Mouse (Mus musculus) heart, embryonic 14.5 days (tissue): ENCODE results near the gene Ncor2. TPM values are rescaled to one million over a fixed set of nuclear protein-coding genes. Genes with fewer than 3 reads are reported as not detected.

Experiments used
- ATAC-seq: fragments of 200-750 bp; cut with Nextera tagmentation; 2 replicates; pipeline ENCODE4 v1.8.0; 2017; ENCODE audit warnings: low read depth, moderate TSS enrichment; ENCODE audit not compliant: insufficient number of reproducible peaks, insufficient read depth, low FRiP score
- H3K27ac ChIP-seq, 2 experiments: fragments of 200-500 bp in 1 of 2; fragments of 300-500 bp in 1 of 2; sonication (generic) in 1 of 2; replicated peaks in 1 of 2; 2 replicates each; pipeline ENCODE4 v1.5.1; 2012 to 2014; ENCODE audit warnings: low read depth in 2 of 2, low read length in 2 of 2, control low read depth in 1 of 2, mild to moderate bottlenecking in 1 of 2, mixed read lengths in 1 of 2; ENCODE audit not compliant: control insufficient read depth in 1 of 2, insufficient read depth in 1 of 2
- H3K27me3 ChIP-seq: fragments of 300-500 bp; sonication (generic); 2 replicates; pipeline ENCODE4 v1.6.1; 2014; ENCODE audit warnings: mild to moderate bottlenecking, low read length, control low read depth; ENCODE audit not compliant: control insufficient read depth, insufficient read depth
- H3K36me3 ChIP-seq: fragments of 300-500 bp; sonication (generic); 2 replicates; pipeline ENCODE4 v1.6.1; 2014; ENCODE audit warnings: mild to moderate bottlenecking, control low read depth, low read length, mixed read lengths; ENCODE audit not compliant: control insufficient read depth, insufficient read depth
- H3K4me1 ChIP-seq, 2 experiments: fragments of 200-500 bp in 1 of 2; fragments of 300-500 bp in 1 of 2; sonication (generic) in 1 of 2; 2 replicates each; pipeline ENCODE4 v1.6.1; 2012 to 2014; ENCODE audit warnings: low read length in 2 of 2, control low read depth in 1 of 2, mixed read lengths in 1 of 2; ENCODE audit not compliant: control insufficient read depth in 2 of 2, insufficient read depth in 2 of 2
- H3K4me2 ChIP-seq: fragments of 300-500 bp; sonication (generic); 2 replicates; pipeline ENCODE4 v1.6.1; 2014; ENCODE audit warnings: mild to moderate bottlenecking, low read length
- H3K4me3 ChIP-seq, 2 experiments: fragments of 200-500 bp in 1 of 2; fragments of 300-500 bp in 1 of 2; sonication (generic) in 1 of 2; 2 replicates each; pipeline ENCODE4 v1.5.1; 2012 to 2014; ENCODE audit warnings: low read length in 2 of 2, mild to moderate bottlenecking in 2 of 2, control low read depth in 1 of 2, low read depth in 1 of 2, moderate library complexity in 1 of 2; ENCODE audit not compliant: control insufficient read depth in 1 of 2, insufficient read depth in 1 of 2
- H3K9ac ChIP-seq: fragments of 300-500 bp; sonication (generic); 2 replicates; pipeline ENCODE4 v1.6.1; 2014; ENCODE audit warnings: mild to moderate bottlenecking, low read length
- H3K9me3 ChIP-seq: fragments of 300-500 bp; sonication (generic); 2 replicates; pipeline ENCODE4 v1.6.1; 2016; ENCODE audit warnings: low read length, control low read depth; ENCODE audit not compliant: control insufficient read depth
- WGBS: fragments of 180-500 bp; shearing (Covaris S2); extraction: QIAGEN DNeasy Blood & Tissue Kit; methylation state at CpG from one replicate; pipeline ENCODE4 v1.1.7; 2014; 5-methylcytosine and 5-hydroxymethylcytosine counted together
- polyA plus RNA-seq: library from polyadenylated mRNA; unstranded; fragments of >200 nt; fragmentation: Nextera tagmentation; extraction: Ambion mirVana; gene quantifications from 2 replicates; pipeline ENCODE4 v1.2.1, GENCODE M21; 2014

Ncor2 gene
- polyA plus RNA-seq, 1 experiment from 2014 or later, result 17.6 TPM

DNA sequence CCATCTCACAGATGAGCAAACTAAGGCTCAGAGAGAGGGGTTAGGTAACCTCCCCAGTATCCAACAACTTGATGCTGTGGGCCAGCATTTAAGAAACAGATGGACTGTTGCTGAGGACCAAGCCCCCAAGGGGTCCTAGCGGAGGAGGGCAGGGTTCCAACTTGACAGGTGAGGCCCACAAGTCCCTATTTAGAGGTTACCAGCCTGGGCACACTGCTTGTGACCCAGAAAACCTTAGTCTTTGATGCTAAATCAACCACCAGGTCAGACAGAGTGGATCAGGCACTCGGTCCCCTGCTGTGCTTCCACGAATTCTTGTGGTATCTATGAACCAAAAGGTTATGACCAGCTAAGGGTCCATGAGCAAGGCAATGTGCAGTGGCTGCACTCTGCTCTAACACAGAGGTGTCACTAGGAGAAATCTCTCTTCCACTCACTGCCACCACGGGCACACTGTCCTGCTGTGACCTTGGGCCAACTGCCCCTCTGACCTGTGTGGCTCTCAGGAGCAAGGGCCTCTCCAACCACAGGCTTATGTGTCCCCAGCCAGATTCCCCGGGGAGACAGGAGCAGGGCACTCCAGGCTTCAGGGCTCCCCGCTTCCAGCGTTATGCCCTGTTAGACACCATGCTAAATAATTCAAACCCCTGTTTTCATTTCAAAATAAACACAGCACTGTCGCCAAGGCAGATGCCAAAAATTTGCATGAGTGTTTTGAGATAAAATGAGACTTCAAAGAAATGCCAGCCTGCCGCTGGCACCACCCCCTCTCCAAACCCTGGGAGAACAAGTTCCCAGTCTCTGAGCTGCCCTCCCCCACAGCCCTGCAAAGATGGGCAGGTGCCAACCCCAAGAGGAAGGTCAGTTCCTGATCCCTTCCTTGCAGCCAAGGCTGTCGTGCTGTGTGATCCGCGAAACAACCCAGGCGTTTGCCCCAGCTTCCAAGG is 4.0 kb downstream of the Ncor2 start:
- no peaks in the 10 kb centered on the region for H3K9me3 ChIP-seq
- no peak for ATAC-seq
- H3K4me1 ChIP-seq, result peaks cover 60 to 75% of the 10 kb centered on the region in 2 experiments
- 39% methylated on average over 13 of the region's 13 CpGs for WGBS
- no peaks in the 10 kb centered on the region for H3K27me3 ChIP-seq
- H3K36me3 ChIP-seq, result no peaks in the 10 kb centered on the region
- no peak overlapping the region for H3K4me3 ChIP-seq
- peak overlapping the region; percentile 17 to 74; a peak in 2 of 4 replicates for H3K27ac ChIP-seq
- peak overlapping the region; percentile 14; the same call in 1 of the 2 replicates for H3K9ac ChIP-seq
- peak overlapping the region; percentile 35 for H3K4me2 ChIP-seq

DNA sequence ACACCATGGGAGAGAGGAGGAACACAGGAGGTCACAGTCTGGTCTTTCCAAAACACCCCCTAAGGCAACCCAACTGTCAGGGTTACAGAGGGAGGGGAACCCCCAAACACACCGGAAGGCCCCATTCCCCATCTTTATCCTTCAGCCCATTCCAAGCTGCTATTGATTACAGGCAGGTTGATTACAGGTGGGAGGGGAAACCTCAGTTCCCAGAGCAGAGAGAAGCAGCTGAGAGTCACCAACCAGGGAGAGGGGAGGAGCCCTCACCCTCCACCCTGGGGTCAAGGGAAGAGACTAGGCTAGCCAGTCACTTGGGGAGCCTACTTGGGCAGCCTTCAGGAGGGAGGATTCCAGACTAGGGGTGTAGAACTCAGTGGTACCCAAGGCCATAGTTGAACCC is 5.2 kb downstream of the Ncor2 start:
- Histone ChIP-seq H3K4me1 (peaks cover 53 to 74% of the 10 kb centered on the region in 2 experiments), H3K4me2 (no peak overlapping the region), H3K27ac (no peak overlapping the region), H3K9me3 (no peaks in the 10 kb centered on the region), H3K9ac (no peak overlapping the region), H3K4me3 (no peak overlapping the region), H3K36me3 (no peaks in the 10 kb centered on the region), H3K27me3 (no peaks in the 10 kb centered on the region)
- no peak for ATAC-seq
- 78% methylated on average over 1 of the region's 1 CpGs for WGBS

DNA sequence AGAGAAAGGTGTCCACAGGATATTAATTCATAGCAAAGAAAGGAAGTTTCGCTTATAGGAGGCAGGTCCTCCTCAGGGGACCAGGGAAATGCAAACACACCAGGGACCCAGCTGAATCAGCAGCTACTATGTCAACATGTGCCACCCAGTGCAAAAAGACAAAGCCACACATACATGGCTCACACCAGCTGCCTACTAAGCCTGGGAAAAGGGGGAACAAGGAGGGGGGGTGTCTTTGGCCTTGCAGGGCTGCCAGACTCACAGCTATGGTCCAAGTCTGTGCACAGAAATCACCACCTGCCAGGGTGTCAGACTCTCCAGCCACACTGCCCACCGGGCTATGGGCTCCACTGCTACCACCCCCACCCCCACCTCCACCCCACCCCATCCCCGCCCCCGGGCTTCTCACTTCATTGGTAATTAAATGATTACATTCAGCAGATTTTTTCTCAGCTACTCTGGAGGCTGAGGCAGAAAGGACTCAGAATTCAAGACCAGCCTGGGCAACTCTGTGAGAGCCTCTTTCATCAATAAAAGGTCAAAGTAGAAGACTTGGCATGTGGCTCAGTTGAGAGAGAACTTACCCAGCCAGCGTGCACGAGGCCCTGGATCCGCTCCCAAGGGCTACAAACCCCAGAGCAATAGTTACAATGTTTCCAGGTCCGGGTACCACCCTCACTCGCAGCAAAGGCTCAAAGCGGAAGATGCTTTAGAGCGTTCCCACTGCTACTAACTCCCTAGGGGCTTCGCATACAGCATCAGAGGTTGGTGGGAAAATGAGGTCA is 6.0 kb downstream of the Ncor2 start:
- Histone ChIP-seq H3K9ac (no peak overlapping the region), H3K36me3 (no peaks in the 10 kb centered on the region), H3K4me2 (no peak overlapping the region), H3K9me3 (no peaks in the 10 kb centered on the region), H3K4me1 (peaks cover 54 to 82% of the 10 kb centered on the region in 2 experiments), H3K27ac (no peak overlapping the region), H3K27me3 (no peaks in the 10 kb centered on the region), H3K4me3 (no peak overlapping the region)
- no peak for ATAC-seq
- WGBS, result 69% methylated on average over 12 of the region's 12 CpGs

DNA sequence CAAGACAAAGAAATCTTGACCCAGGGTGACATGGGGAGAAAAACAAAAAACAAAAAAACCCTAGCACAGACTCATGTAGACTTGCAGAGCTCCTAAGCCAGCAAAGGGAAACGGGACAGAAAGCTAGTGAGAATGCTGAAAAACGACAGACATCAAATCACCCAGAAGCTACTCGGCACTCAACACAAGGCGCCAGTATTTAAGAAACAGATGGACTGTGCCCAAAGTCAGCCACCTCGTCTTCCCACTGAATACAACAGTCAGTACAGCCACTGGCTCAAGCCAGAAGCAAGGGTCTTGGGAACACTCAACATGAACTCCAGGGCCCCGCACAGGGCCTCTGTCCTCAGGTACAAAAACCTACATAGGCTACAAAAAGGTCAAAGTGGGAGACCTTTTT is 7.8 kb downstream of the Ncor2 start:
- Histone ChIP-seq H3K27ac (no peak overlapping the region), H3K4me3 (no peak overlapping the region), H3K4me1 (peaks cover 58 to 87% of the 10 kb centered on the region in 2 experiments), H3K4me2 (no peak overlapping the region), H3K9ac (no peak overlapping the region), H3K27me3 (no peaks in the 10 kb centered on the region), H3K9me3 (no peaks in the 10 kb centered on the region), H3K36me3 (no peaks in the 10 kb centered on the region)
- ATAC-seq, result no peak
- 58% methylated on average over 6 of the region's 6 CpGs for WGBS

DNA sequence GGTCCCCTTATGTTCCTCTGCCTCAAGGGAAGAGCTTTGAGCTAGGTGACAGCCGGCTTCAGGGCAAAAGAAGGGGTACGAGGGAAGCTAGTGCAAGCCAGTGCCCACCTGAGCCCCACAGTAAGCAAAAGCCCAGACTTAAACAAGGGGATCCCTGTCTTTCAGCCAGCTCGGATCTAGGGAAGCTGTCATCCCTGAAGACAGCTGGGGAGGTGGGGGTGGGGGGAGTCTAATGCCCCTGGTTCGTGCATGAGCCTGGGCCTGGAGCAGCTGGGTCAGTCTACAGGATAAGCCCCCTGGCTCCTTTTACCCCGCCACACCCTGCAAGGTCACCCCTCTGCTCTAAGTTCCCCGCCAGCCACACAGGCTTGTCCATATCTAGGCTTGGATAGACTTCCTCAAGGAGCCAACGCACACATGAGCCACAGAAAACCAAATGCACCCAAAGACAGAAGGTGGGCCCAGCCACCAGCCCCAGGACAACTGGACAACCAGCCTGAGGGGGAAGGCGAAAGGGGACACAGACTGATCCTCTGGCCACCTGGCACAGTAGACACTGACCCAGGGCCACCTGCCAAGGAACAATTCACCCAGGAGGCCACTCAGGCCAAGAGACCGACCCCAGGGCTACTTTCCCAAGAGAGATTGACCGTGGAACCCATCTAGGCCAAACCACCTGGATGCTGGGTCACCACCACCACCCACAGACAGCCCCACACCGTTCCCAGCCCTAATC is 8.7 kb downstream of the Ncor2 start:
- Histone ChIP-seq H3K9me3 (no peaks in the 10 kb centered on the region), H3K4me1 (peaks cover 55 to 87% of the 10 kb centered on the region in 2 experiments), H3K9ac (no peak overlapping the region), H3K4me3 (no peak overlapping the region), H3K36me3 (no peaks in the 10 kb centered on the region), H3K27ac (no peak overlapping the region), H3K4me2 (no peak overlapping the region), H3K27me3 (no peaks in the 10 kb centered on the region)
- no peak for ATAC-seq
- 74% methylated on average over 11 of the region's 11 CpGs for WGBS

DNA sequence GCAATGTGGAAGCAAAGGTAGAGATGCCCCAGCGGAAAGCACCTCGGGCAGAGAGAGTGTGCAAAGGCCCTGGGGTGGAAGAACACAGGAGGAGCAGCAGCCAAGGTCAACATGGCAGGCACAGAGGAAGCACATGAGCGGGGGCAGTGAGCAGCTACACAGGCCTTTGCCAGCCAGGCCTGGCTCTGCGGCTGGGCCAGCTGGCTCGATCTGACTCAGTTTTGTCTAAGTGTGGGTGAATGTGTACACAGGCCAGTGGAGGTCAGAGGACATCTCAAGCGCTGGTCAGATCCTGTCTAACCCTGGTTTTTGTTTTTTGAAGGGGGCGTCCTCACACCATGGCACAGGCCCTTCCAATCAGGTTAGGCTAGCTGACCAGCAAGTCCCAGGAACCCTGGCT is 10.9 kb downstream of the Ncor2 start:
- Histone ChIP-seq H3K9me3 (no peaks in the 10 kb centered on the region), H3K4me2 (no peak overlapping the region), H3K4me1 (peaks cover 62 to 93% of the 10 kb centered on the region in 2 experiments), H3K36me3 (no peaks in the 10 kb centered on the region), H3K9ac (no peak overlapping the region), H3K27ac (no peak overlapping the region), H3K4me3 (no peak overlapping the region), H3K27me3 (no peaks in the 10 kb centered on the region)
- ATAC-seq, result no peak
- 77% methylated on average over 7 of the region's 7 CpGs for WGBS

DNA sequence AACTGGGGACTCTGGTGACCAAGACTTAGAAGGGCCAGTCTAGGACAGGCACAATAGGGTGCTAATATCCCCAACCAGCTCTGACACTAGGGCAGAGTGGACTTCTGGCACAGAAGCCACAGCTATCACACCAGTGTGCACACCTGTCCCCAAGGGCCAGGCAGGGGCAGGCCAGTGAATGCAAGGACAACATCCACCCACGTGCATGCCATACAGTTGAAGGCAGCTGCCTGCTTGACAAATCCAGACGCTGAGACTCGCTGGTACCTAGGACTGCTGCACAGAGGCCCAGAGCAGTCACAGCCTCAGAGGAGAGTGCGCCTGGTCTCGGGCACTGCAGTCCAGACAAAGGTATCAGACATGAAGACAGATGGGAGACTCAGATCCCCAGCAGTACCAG is 11.5 kb downstream of the Ncor2 start:
- WGBS, result 61% methylated on average over 5 of the region's 5 CpGs
- Histone ChIP-seq H3K36me3 (no peaks in the 10 kb centered on the region), H3K4me2 (no peak overlapping the region), H3K4me3 (no peak overlapping the region), H3K27ac (no peak overlapping the region), H3K9me3 (no peaks in the 10 kb centered on the region), H3K4me1 (peaks cover 59 to 93% of the 10 kb centered on the region in 2 experiments), H3K9ac (no peak overlapping the region), H3K27me3 (no peaks in the 10 kb centered on the region)
- ATAC-seq, result no peak
